Mouse (Mus musculus) C2C12 (cell line): ENCODE measurements around the gene Cyp51. TPM values are rescaled to one million over a fixed set of nuclear protein-coding genes. Genes with fewer than 3 reads are reported as not detected.

Experiments
- H3K27me3 ChIP-seq: one replicate; pipeline ENCODE4 v1.6.1; 2011; ENCODE audit not compliant: control insufficient read depth, insufficient read depth, insufficient read length
- H3K36me3 ChIP-seq: one replicate; pipeline ENCODE4 v1.6.1; 2011; ENCODE audit not compliant: control insufficient read depth, insufficient read depth
- H3K4me3 ChIP-seq: one replicate; pipeline ENCODE4 v1.5.1; 2011; ENCODE audit warnings: mild to moderate bottlenecking, control low read depth; ENCODE audit not compliant: poor library complexity, insufficient read depth, severe bottlenecking
- H3K79me2 ChIP-seq: one replicate; pipeline ENCODE4 v1.6.1; 2011; ENCODE audit not compliant: control insufficient read depth, insufficient read depth
- H3K79me3 ChIP-seq: one replicate; pipeline ENCODE4 v1.6.1; 2011; ENCODE audit warnings: low read depth, control low read depth
- H3ac ChIP-seq: one replicate; pipeline ENCODE3; 2011; ENCODE audit warnings: low read depth; ENCODE audit not compliant: control insufficient read depth, insufficient read length
- CEBPB ChIP-seq: IDR thresholded peaks from one replicate; pipeline ENCODE4 v1.6.1; 2011; ENCODE audit warnings: low read depth, mild to moderate bottlenecking, control low read depth, moderate library complexity
- CTCF ChIP-seq: IDR thresholded peaks from one replicate; pipeline ENCODE4 v1.5.1; 2011; ENCODE audit not compliant: control insufficient read depth, insufficient read depth, insufficient read length
- FOSL1 ChIP-seq: IDR thresholded peaks from one replicate; pipeline ENCODE4 v1.8.0; 2011; ENCODE audit warnings: mild to moderate bottlenecking, low read length; ENCODE audit not compliant: poor library complexity, insufficient read depth, severe bottlenecking
- MAX ChIP-seq: IDR thresholded peaks from one replicate; pipeline ENCODE4 v1.6.1; 2011; ENCODE audit warnings: mild to moderate bottlenecking, control low read depth
- MYOD1 ChIP-seq: IDR thresholded peaks from one replicate; pipeline ENCODE4 v1.6.1; 2011; ENCODE audit warnings: low read depth; ENCODE audit not compliant: control insufficient read depth, insufficient read length
- MYOG ChIP-seq: IDR thresholded peaks from one replicate; pipeline ENCODE4 v1.6.1; 2011; ENCODE audit not compliant: control insufficient read depth, insufficient read length; ENCODE audit errors: extremely low read depth
- USF1 ChIP-seq: IDR thresholded peaks from one replicate; pipeline ENCODE4 v1.6.1; 2011; ENCODE audit warnings: low read depth, mild to moderate bottlenecking, control low read depth, moderate library complexity
- polyA plus RNA-seq: library from polyadenylated mRNA; unstranded; fragments of >200 nt; fragmentation: generic; extraction: Trizol; gene quantifications from one replicate; pipeline ENCODE4 v1.2.1, GENCODE M21; 2012; ENCODE audit warnings: missing spikeins

Cyp51 gene
- polyA plus RNA-seq, 1 experiment = 56.8 TPM

DNA sequence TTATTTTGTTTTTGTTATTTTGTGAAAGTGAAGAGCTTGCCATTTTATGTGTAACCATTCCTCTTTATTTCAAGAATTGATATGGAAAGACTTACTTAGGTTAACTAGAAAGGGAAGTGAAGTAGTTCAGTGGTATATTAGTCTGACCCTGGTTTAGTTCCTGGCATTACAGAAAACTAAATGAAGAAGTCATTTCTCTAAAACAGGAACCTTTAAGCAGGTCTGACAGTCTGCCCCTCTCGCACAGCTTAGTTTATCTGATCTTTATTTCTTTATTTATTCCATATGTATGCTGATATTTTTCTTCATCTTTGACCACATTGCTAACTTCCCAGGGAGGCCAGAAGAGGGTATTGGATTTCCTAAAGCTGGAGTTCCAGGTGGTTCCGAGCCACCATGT is 63.6 kb downstream of the Cyp51 start:
- Histone ChIP-seq H3K36me3 (peaks cover 11% of the 10 kb centered on the region), H3K79me3 (no peaks in the 10 kb centered on the region)
- TF ChIP-seq CEBPB = no peak
- TF ChIP-seq MYOG = no peak
- no peak for TF ChIP-seq MYOD1
- no peak for TF ChIP-seq CTCF
- TF ChIP-seq USF1 = no peak
- TF ChIP-seq FOSL1 = no peak

DNA sequence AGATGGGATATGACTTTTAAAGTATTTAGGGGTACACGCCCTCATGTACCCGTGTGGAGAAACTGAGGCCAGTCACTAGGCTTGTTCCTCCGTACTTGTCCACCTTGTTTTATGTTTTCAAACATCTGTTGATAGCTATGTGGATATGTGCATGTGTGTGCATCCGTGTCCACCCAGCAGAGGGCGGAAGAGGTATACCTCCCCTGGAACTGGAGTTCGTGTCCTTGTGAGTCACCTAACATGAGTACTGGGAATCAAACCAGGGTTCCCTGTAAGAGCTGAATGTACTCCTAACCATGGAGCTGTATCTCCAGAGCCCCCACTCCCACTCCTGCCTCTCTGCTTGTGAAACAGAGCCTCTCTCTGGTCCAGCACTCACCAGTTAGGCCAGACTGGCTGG is 64.2 kb downstream of the Cyp51 start:
- no peaks in the 10 kb centered on the region for H3K27me3 ChIP-seq
- no peak for TF ChIP-seq CTCF
- TF ChIP-seq FOSL1 = no peak
- no peak for TF ChIP-seq MYOD1
- TF ChIP-seq MYOG = no peak
- TF ChIP-seq MAX = no peak
- TF ChIP-seq USF1 = no peak
- TF ChIP-seq CEBPB = no peak
- no peaks in the 10 kb centered on the region for H3K79me2 ChIP-seq
- no peak overlapping the region for H3K4me3 ChIP-seq
- H3ac ChIP-seq = no peak overlapping the region
- H3K79me3 ChIP-seq = no peaks in the 10 kb centered on the region
- peaks cover 15% of the 10 kb centered on the region for H3K36me3 ChIP-seq

More for the DNA sequence above, 63.6 kb downstream of the Cyp51 start:
- H3ac ChIP-seq = no peak overlapping the region
- no peak overlapping the region for H3K4me3 ChIP-seq
- H3K27me3 ChIP-seq = no peaks in the 10 kb centered on the region
- H3K79me2 ChIP-seq = no peaks in the 10 kb centered on the region

DNA sequence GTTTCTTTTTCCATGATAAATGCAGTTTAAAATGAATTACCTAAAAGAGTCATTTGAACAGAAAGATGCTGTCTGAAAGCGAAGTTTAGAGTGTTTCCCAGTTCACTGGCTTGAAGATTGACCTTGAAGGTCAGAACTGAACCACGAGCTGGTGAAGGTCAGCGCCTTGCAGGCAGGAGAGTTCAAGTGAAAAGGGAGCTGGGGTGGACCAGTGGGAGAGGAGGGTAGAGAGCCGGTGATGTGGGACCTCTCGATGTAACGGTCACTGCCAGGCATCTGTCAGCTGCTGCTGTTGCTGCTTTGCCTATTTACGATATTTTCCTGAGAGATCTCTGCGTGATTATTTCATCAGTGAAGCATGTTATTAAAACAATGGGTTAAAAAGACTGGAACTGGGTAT is 65.2 kb downstream of the Cyp51 start:
- TF ChIP-seq MAX (no peak), CTCF (no peak)
- no peaks in the 10 kb centered on the region for H3K27me3 ChIP-seq
- H3K4me3 ChIP-seq = no peak overlapping the region
- H3K79me2 ChIP-seq = no peaks in the 10 kb centered on the region
- H3ac ChIP-seq = no peak overlapping the region
- H3K36me3 ChIP-seq = peaks cover 14% of the 10 kb centered on the region
- H3K79me3 ChIP-seq = no peaks in the 10 kb centered on the region

DNA sequence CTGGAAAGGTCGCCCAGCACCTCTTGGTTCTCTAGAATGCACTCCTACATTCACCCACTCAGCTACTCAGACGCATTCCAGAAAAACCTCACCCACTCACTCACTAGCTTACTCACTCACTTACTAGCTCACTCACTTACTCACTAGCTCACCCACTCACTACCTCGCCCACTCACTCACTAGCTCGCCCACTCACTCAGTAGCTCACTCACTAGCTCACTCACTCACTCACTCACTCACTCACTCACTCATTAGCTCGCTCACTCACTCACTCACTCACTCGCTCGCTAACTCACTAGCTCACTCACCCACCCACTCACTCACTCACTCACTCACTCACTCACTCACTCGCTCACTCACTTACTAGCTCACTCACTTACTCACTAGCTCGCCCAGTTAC is 67.9 kb downstream of the Cyp51 start:
- TF ChIP-seq CTCF = no peak
- TF ChIP-seq MYOD1 = no peak
- no peak for TF ChIP-seq MAX
- Histone ChIP-seq H3K27me3 (no peaks in the 10 kb centered on the region), H3K4me3 (no peak overlapping the region), H3ac (no peak overlapping the region), H3K36me3 (peaks cover 14% of the 10 kb centered on the region), H3K79me3 (no peaks in the 10 kb centered on the region), H3K79me2 (no peaks in the 10 kb centered on the region)

DNA sequence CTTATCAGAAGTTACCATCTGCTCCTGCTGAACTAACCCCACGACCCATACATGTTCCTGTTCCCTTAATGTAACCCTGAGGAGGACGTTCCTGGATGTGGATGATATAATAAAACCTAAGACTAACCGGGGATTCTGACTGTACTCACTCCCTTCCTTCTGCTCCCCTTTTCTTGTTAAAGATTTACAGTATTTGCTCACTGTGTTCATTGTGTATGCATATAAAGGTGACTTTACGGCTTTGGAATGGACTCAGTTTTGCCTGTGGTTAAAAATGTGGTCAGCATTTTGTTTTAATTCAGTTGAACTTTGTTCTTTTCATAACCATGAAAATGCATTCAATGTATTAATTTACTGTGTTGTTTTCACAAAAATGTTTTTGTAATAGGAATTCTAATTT is 72.7 kb downstream of the Cyp51 start:
- H3K79me3 ChIP-seq = no peaks in the 10 kb centered on the region
- TF ChIP-seq FOSL1 (no peak), CEBPB (no peak), MAX (no peak), CTCF (no peak), MYOG (no peak), MYOD1 (no peak), USF1 (no peak)
- H3K36me3 ChIP-seq = peaks cover 11% of the 10 kb centered on the region
- no peak overlapping the region for H3ac ChIP-seq
- no peaks in the 10 kb centered on the region for H3K27me3 ChIP-seq
- no peak overlapping the region for H3K4me3 ChIP-seq
- no peaks in the 10 kb centered on the region for H3K79me2 ChIP-seq

Other genes with a start within 250 kb of the Cyp51 start
- 2.3 TPM for gene Mterf1a, start 210.8 kb downstream of the Cyp51 start, polyA plus RNA-seq
- 2.1 TPM for gene Akap9, start 176.7 kb downstream of the Cyp51 start, polyA plus RNA-seq
- 0.88 TPM for gene Mterf1b, start 87.6 kb upstream of the Cyp51 start, polyA plus RNA-seq